Mouse (Mus musculus): Measurements from ENCODE around the gene Nos1ap. TPM values are rescaled to one million over a fixed set of nuclear protein-coding genes. Genes with fewer than 3 reads are reported as not detected.

The Nos1ap gene
- polyA plus RNA-seq, 1 experiment from 2014 or later = 7.7 TPM

DNA sequence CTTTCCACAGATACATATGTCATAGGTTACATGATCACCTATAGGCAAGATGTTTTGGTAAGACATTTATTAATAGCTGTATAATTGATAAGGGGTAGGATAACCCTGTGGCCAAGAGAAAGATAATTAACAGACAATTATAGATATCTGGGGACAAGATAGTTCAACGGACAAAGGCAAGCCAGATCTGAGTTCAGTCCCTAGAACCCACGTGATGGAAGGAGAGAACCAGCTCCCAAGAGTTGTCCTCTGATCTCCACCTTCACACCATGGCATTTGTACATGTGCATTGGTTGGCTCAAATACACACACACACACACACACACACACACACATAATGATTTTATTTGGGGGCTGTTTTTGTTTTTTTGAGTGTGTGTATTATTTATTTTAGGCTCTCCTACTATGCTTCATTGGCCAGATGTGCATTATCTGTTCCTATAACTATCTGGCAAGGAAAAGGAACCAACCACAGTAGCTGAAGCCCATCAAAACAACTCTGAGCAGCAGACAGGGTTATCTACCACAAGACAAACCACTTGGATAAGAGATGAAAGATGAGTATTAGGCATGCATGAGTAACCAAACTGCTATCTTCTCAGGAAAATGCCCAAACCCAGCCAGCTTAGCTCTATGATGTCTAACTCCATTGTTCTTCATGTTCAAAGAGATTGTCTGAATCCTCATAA is 30.2 kb upstream of the Nos1ap start:
- H3K27ac ChIP-seq (replicated peaks; ENCODE audit: low read depth, low read length) = no peak overlapping the region
- DNase-seq (ENCODE audit: low spot score) = no peak

DNA sequence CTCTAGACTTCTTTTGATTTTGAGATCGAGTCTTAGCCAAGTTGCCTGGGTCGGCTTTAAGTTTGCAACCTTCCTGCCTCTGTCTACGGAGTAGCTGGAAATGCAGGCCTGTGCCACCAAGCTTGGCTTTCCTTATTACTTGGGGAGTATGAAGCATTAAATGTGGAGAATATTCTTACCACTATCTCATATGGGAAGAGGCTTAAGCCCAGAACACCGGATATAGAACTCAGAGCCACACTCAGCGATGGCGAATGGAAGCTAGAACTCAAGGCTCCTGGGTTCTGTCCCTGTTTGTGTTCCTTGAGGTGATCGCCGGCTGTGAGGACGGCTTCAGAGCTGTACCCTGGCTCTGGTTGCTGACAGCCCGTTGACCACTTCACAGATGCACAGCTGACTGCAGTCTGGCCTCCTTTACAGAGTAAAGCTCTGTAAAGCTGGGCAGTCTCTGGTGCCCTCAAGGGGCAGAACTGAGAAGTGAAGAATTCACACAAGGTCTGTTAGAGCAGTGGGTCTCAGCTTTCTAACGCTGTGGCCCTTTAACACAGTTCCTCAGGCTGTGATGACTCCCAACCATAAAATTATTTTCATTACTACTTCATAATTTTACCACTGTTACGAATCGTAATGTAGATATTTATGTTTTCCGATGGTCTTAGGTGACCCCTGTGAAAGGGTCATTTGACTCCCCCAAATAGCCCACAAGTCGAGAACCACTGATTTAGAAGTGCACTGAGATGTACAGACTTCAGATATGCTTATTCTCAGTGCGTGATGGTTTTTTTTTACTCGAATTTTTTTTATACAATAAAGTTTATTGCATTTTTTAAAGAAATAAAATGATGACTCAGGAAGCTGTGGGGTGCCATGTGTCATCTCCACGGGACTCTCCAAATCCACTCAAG is 23.6 kb upstream of the Nos1ap start:
- Histone ChIP-seq H3K4me1 (ENCODE audit: control insufficient read depth, insufficient read depth, low read length) (no peaks in the 10 kb centered on the region), H3K9me3 (ENCODE audit: control insufficient read depth, low read length) (no peaks in the 10 kb centered on the region), H3K4me3 (ENCODE audit: low read depth, low read length) (no peak overlapping the region), H3K9ac (ENCODE audit: low read depth, low read length) (no peak overlapping the region), H3K36me3 (ENCODE audit: control insufficient read depth, insufficient read depth, low read length) (no peaks in the 10 kb centered on the region), H3K27me3 (replicated peaks; ENCODE audit: control insufficient read depth, insufficient read depth, low read length) (no peaks in the 10 kb centered on the region), H3K27ac (replicated peaks; ENCODE audit: low read depth, low read length) (no peak overlapping the region), H3K4me2 (ENCODE audit: low read depth, low read length) (no peak overlapping the region)
- WGBS = 64% methylated on average over 18 of the region's 18 CpGs
- DNase-seq (ENCODE audit: low spot score) = peak; percentile 82
- peak; percentile 95 for ATAC-seq (ENCODE audit: low read depth)

More for the DNA sequence above, 30.2 kb upstream of the Nos1ap start:
- H3K4me1 ChIP-seq (ENCODE audit: control insufficient read depth, insufficient read depth, low read length) = no peaks in the 10 kb centered on the region
- no peaks in the 10 kb centered on the region for H3K36me3 ChIP-seq (ENCODE audit: control insufficient read depth, insufficient read depth, low read length)
- WGBS = 76% methylated on average over 2 of the region's 2 CpGs
- no peak overlapping the region for H3K4me3 ChIP-seq (ENCODE audit: low read depth, low read length)
- H3K4me2 ChIP-seq (ENCODE audit: low read depth, low read length) = no peak overlapping the region
- H3K9me3 ChIP-seq (ENCODE audit: control insufficient read depth, low read length) = 0 out of 2 replicates have a peak, but pooled peaks cover 5% of the 10 kb centered on the region
- no peak for ATAC-seq (ENCODE audit: low read depth)
- H3K9ac ChIP-seq (ENCODE audit: low read depth, low read length) = no peak overlapping the region
- no peaks in the 10 kb centered on the region for H3K27me3 ChIP-seq (replicated peaks; ENCODE audit: control insufficient read depth, insufficient read depth, low read length)

DNA sequence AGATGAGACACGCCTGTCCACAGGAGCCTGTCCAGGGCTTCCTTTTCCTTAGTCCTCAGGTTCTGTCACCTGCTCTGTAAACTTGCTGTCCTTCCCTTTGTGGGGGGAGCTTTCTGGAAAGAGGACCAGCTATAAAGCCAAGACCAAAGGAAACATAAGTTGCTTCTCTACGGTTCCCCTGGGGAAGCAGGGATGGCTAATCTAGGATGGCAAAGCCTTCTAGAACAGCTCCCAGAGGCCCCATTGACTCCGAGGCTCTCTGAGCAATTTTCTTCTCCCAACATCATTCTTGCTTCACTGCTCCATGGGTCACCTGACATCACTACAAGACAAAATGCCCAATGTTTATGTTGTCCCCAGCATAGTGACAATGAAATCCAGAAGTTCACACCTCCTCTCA is 22.0 kb upstream of the Nos1ap start:
- Histone ChIP-seq H3K27me3 (replicated peaks; ENCODE audit: control insufficient read depth, insufficient read depth, low read length) (no peaks in the 10 kb centered on the region), H3K27ac (replicated peaks; ENCODE audit: low read depth, low read length) (no peak overlapping the region), H3K9me3 (ENCODE audit: control insufficient read depth, low read length) (no peaks in the 10 kb centered on the region), H3K4me2 (ENCODE audit: low read depth, low read length) (no peak overlapping the region), H3K4me1 (ENCODE audit: control insufficient read depth, insufficient read depth, low read length) (no peaks in the 10 kb centered on the region), H3K4me3 (ENCODE audit: low read depth, low read length) (no peak overlapping the region), H3K9ac (ENCODE audit: low read depth, low read length) (no peak overlapping the region), H3K36me3 (ENCODE audit: control insufficient read depth, insufficient read depth, low read length) (no peaks in the 10 kb centered on the region)
- 86% methylated on average over 3 of the region's 3 CpGs for WGBS
- no peak for ATAC-seq (ENCODE audit: low read depth)
- no peak for DNase-seq (ENCODE audit: low spot score)

DNA sequence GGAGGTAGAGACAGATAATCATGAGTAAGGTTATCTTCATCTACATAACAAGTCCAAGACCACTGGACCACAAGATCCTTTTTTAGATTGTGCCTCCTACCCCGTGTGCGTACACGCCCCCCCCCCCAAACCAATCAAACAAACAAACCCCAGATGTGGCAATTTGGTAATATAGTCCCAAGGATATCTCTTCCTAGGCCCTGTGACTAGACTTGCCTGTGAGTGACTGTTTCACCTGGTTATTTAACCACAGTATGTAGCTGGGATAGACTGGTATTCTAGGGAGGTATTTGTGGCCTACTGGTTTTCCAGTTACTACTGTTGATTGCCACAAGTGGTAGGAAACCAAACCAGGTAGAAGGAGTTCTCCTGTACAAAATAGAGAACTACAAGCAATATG is 21.0 kb upstream of the Nos1ap start:
- Histone ChIP-seq H3K4me2 (ENCODE audit: low read depth, low read length) (no peak overlapping the region), H3K9ac (ENCODE audit: low read depth, low read length) (no peak overlapping the region), H3K27me3 (replicated peaks; ENCODE audit: control insufficient read depth, insufficient read depth, low read length) (no peaks in the 10 kb centered on the region), H3K4me3 (ENCODE audit: low read depth, low read length) (no peak overlapping the region), H3K27ac (replicated peaks; ENCODE audit: low read depth, low read length) (no peak overlapping the region), H3K4me1 (ENCODE audit: control insufficient read depth, insufficient read depth, low read length) (no peaks in the 10 kb centered on the region; the same call in 1 of the 2 replicates), H3K36me3 (ENCODE audit: control insufficient read depth, insufficient read depth, low read length) (no peaks in the 10 kb centered on the region), H3K9me3 (ENCODE audit: control insufficient read depth, low read length) (no peaks in the 10 kb centered on the region)
- 64% methylated on average over 3 of the region's 3 CpGs for WGBS
- ATAC-seq (ENCODE audit: low read depth) (no peak), DNase-seq (ENCODE audit: low spot score) (no peak)

DNA sequence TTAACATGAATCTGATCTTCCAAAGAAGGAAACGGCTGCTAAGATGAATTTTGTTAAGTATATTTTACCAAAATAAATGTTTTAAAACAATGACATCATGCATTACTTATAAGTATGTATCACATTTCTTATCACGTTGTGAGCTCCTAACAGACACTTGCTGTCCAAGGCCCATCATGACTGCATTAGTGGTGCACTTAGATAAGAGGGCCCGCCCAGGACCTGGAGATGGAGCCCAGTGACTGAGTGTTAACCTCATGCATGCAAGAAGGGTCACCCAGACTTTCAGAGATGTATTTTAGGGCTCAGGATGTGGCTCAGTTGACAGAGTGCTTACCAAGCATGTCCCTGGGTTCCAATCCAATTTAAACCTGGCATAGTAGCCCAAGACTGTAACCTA is 20.6 kb upstream of the Nos1ap start:
- 61% methylated on average over 3 of the region's 3 CpGs for WGBS
- H3K4me1 ChIP-seq (ENCODE audit: control insufficient read depth, insufficient read depth, low read length) = no peaks in the 10 kb centered on the region; the same call in 1 of the 2 replicates
- ATAC-seq (ENCODE audit: low read depth) = no peak

DNA sequence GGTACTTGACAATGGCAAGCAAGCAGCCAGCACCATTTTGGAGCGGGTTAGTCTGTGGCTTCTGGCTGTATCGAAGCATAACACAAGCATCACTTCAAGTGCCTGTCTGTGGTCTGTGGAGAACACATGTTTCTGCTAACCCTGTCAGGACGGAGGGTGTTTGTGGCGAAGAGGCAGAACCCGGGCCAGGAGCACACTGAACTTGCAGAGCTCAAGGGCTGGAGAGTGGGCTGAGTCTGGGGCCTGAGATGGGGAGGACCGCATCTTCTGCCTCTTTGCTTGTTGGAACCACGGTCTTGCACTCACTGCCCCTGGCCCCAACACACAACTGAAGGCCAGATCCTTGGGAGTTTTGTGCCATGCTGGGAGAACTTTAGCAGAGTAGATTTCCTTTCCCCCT is 20.2 kb upstream of the Nos1ap start:
- Histone ChIP-seq H3K9ac (ENCODE audit: low read depth, low read length) (no peak overlapping the region), H3K9me3 (ENCODE audit: control insufficient read depth, low read length) (no peaks in the 10 kb centered on the region), H3K27ac (replicated peaks; ENCODE audit: low read depth, low read length) (no peak overlapping the region), H3K27me3 (replicated peaks; ENCODE audit: control insufficient read depth, insufficient read depth, low read length) (no peaks in the 10 kb centered on the region), H3K4me2 (ENCODE audit: low read depth, low read length) (no peak overlapping the region), H3K4me1 (ENCODE audit: control insufficient read depth, insufficient read depth, low read length) (no peaks in the 10 kb centered on the region; the same call in 1 of the 2 replicates), H3K36me3 (ENCODE audit: control insufficient read depth, insufficient read depth, low read length) (no peaks in the 10 kb centered on the region), H3K4me3 (ENCODE audit: low read depth, low read length) (no peak overlapping the region)
- WGBS = 54% methylated on average over 7 of the region's 7 CpGs
- ATAC-seq (ENCODE audit: low read depth) (no peak; the same call in 1 of the 2 replicates), DNase-seq (ENCODE audit: low spot score) (peak; percentile 79)

More for the DNA sequence above, 20.6 kb upstream of the Nos1ap start:
- H3K4me2 ChIP-seq (ENCODE audit: low read depth, low read length) = no peak overlapping the region
- H3K27ac ChIP-seq (replicated peaks; ENCODE audit: low read depth, low read length) = no peak overlapping the region
- no peak for DNase-seq (ENCODE audit: low spot score)
- no peak overlapping the region for H3K4me3 ChIP-seq (ENCODE audit: low read depth, low read length)
- H3K9me3 ChIP-seq (ENCODE audit: control insufficient read depth, low read length) = no peaks in the 10 kb centered on the region
- no peaks in the 10 kb centered on the region for H3K36me3 ChIP-seq (ENCODE audit: control insufficient read depth, insufficient read depth, low read length)
- H3K27me3 ChIP-seq (replicated peaks; ENCODE audit: control insufficient read depth, insufficient read depth, low read length) = no peaks in the 10 kb centered on the region
- no peak overlapping the region for H3K9ac ChIP-seq (ENCODE audit: low read depth, low read length)

DNA sequence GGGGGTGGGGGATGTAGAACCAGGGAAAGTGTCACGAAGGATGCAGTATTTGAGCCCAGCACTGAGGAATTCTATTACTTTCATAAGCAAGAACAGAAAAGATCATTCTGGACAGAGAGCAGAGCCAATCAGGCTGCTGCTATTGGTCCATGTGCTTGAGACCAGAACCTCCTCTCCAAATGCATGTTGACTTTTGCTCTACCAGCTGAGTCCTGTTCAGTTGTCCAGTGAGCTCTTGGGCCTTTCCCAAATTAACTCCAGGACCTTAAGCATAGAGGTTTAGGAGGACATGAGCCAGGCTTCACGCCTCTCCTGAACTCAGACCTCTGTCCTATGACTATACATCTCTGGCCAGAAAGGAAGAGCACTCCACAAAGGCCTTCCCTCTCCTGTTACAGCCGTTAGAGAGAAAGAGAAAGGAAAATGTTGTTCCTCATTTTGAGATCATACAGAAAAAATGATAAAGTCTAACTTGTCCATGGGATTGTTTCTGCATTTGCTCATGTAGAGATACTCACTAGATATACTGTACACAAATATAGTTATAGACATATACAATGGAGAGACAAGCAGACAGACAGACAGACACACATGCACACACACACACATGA is 18.9 kb upstream of the Nos1ap start:
- WGBS = 83% methylated on average over 3 of the region's 3 CpGs

DNA sequence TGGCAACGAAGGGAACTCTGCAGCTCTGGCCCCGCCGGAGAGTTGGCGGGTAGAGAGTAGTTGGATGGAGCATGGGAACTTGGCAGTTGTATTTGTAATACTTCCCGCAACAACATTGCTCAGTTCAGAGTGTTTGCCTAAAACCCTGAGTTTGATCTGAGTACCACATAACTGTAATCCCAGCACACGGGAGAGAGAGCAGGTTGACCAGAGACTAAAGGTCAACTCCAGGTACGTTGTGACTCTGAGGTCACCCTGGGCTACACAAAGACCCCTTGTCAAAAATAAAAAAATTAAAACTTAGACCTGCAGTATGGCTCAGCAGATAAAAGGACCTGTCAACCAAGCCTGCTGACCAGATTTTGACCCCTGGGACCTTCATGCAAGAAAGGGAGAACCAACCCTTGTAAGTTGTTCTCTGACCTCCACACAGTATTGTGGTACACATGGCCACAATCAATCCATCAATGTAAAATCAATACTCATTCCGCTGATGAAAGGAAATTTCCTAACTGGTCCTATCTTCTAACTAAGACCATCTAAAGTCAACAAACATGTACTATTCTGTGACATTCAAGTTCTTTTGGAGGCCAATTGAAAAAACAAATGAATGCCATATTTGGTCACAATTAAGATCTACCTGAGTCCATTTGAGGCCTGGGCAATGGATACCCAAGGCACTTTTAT is 17.7 kb upstream of the Nos1ap start:
- H3K9ac ChIP-seq (ENCODE audit: low read depth, low read length) = no peak overlapping the region

More for the DNA sequence above, 18.9 kb upstream of the Nos1ap start:
- no peak for DNase-seq (ENCODE audit: low spot score)
- Histone ChIP-seq H3K9ac (ENCODE audit: low read depth, low read length) (no peak overlapping the region), H3K27me3 (replicated peaks; ENCODE audit: control insufficient read depth, insufficient read depth, low read length) (no peaks in the 10 kb centered on the region), H3K4me3 (ENCODE audit: low read depth, low read length) (no peak overlapping the region), H3K27ac (replicated peaks; ENCODE audit: low read depth, low read length) (no peak overlapping the region), H3K9me3 (ENCODE audit: control insufficient read depth, low read length) (no peaks in the 10 kb centered on the region), H3K36me3 (ENCODE audit: control insufficient read depth, insufficient read depth, low read length) (no peaks in the 10 kb centered on the region), H3K4me2 (ENCODE audit: low read depth, low read length) (no peak overlapping the region), H3K4me1 (ENCODE audit: control insufficient read depth, insufficient read depth, low read length) (no peaks in the 10 kb centered on the region; the same call in 1 of the 2 replicates)
- no peak for ATAC-seq (ENCODE audit: low read depth)

More for the DNA sequence above, 17.7 kb upstream of the Nos1ap start:
- Histone ChIP-seq H3K4me3 (ENCODE audit: low read depth, low read length) (no peak overlapping the region), H3K4me1 (ENCODE audit: control insufficient read depth, insufficient read depth, low read length) (no peaks in the 10 kb centered on the region; the same call in 1 of the 2 replicates), H3K27ac (replicated peaks; ENCODE audit: low read depth, low read length) (no peak overlapping the region), H3K36me3 (ENCODE audit: control insufficient read depth, insufficient read depth, low read length) (no peaks in the 10 kb centered on the region), H3K4me2 (ENCODE audit: low read depth, low read length) (no peak overlapping the region), H3K9me3 (ENCODE audit: control insufficient read depth, low read length) (no peaks in the 10 kb centered on the region), H3K27me3 (replicated peaks; ENCODE audit: control insufficient read depth, insufficient read depth, low read length) (no peaks in the 10 kb centered on the region)
- WGBS = 91% methylated on average over 8 of the region's 8 CpGs
- no peak for DNase-seq (ENCODE audit: low spot score)
- ATAC-seq (ENCODE audit: low read depth) = no peak
